Comparison of ENCODE assay signal across 8 mouse cellular contexts in genomic region chr11:62629352-62630224, GRCm38 (mm10). TPM values are rescaled to one million over a fixed set of nuclear protein-coding genes. Genes with fewer than 3 reads are reported as not detected.
DNase-seq lines count a peak whose midpoint lies in the region; ATAC-seq and TF ChIP-seq lines count a peak whose summit lies in the region.

No protein-coding gene starts in this region.

- ATAC-seq in hindbrain, postnatal 0 days = peak; percentile 19; the same call in 1 of the 2 replicates
- no peak for ATAC-seq in liver, postnatal 0 days
- no peak for ATAC-seq in stomach, embryonic 16.5 days (ENCODE audit: insufficient read depth, low FRiP score)

- no peak for TF ChIP-seq EP300 in heart, adult 2 months (IDR thresholded peaks at IDR 0.05; ENCODE audit: insufficient read depth, low read depth, low read length)
- no peak for TF ChIP-seq EP300 in liver, postnatal 0 days (IDR thresholded peaks at IDR 0.05; ENCODE audit: low read depth)

- H3K36me3 ChIP-seq in heart, adult 2 months (ENCODE audit: control insufficient read depth, insufficient read depth, low read length) = no peaks in the 10 kb centered on the region
- no peaks in the 10 kb centered on the region for H3K36me3 ChIP-seq in hindbrain, postnatal 0 days (ENCODE audit: insufficient read depth, low read length)
- no peaks in the 10 kb centered on the region for H3K36me3 ChIP-seq in liver, postnatal 0 days (replicated peaks; ENCODE audit: insufficient read depth, low read length)
- H3K36me3 ChIP-seq in stomach, embryonic 16.5 days (ENCODE audit: control insufficient read depth, insufficient read depth, low read length) = no peaks in the 10 kb centered on the region

- peak; percentile 92 for DNase-seq in heart, adult 11 months
- DNase-seq in heart, adult 2 months = no peak
- peak; percentile 89 for DNase-seq in embryo, embryonic 10 days (ENCODE audit: low spot score)
- DNase-seq in hindbrain, postnatal 0 days (ENCODE audit: low spot score) = no peak
- DNase-seq in liver, postnatal 0 days = peak; percentile 57
- no peak for DNase-seq in cerebellum, adult 9-10 months
- DNase-seq in left cerebral cortex, postnatal 36 days (ENCODE audit: low spot score in 2 of 2) = no peak

- H3K9ac ChIP-seq in heart, adult 2 months (ENCODE audit: low read depth, low read length) = no peak overlapping the region
- H3K9ac ChIP-seq in hindbrain, postnatal 0 days (replicated peaks; ENCODE audit: low read length) = no peak overlapping the region
- H3K9ac ChIP-seq in liver, postnatal 0 days (replicated peaks) = no peak overlapping the region
- 0 out of 2 replicates have a peak overlapping the region, but pooled peaks have one; percentile 4 for H3K9ac ChIP-seq in stomach, embryonic 16.5 days (ENCODE audit: low read length)

- no peak overlapping the region for H3K4me3 ChIP-seq in heart, adult 2 months
- no peak overlapping the region for H3K4me3 ChIP-seq in hindbrain, postnatal 0 days (ENCODE audit: low read length)
- no peak overlapping the region for H3K4me3 ChIP-seq in liver, postnatal 0 days (ENCODE audit: low read depth, low read length)
- H3K4me3 ChIP-seq in stomach, embryonic 16.5 days (replicated peaks; ENCODE audit: low read length) = no peak overlapping the region

- no peak for TF ChIP-seq POLR2A in heart, adult 2 months (IDR thresholded peaks at IDR 0.05; ENCODE audit: insufficient read depth, low read depth, low read length)

- no peak for TF ChIP-seq CTCF in heart, adult 2 months (IDR thresholded peaks at IDR 0.05)
- no peak for TF ChIP-seq CTCF in hindbrain, postnatal 0 days (IDR thresholded peaks at IDR 0.05; ENCODE audit: low read depth)
- TF ChIP-seq CTCF in liver, postnatal 0 days (IDR thresholded peaks at IDR 0.05; ENCODE audit: low read depth) = peak; percentile 32

- H3K4me2 ChIP-seq in hindbrain, postnatal 0 days (ENCODE audit: low read depth, low read length) = peak overlapping the region; percentile 49
- H3K4me2 ChIP-seq in liver, postnatal 0 days (ENCODE audit: low read depth, low read length) = peak overlapping the region; percentile 54; the same call in 1 of the 2 replicates
- H3K4me2 ChIP-seq in stomach, embryonic 16.5 days (ENCODE audit: low read depth, low read length) = no peak overlapping the region

- H3K4me1 ChIP-seq in heart, adult 2 months (ENCODE audit: control insufficient read depth, insufficient read depth, low read length) = peaks cover 12% of the 10 kb centered on the region
- peaks cover 18% of the 10 kb centered on the region for H3K4me1 ChIP-seq in hindbrain, postnatal 0 days (ENCODE audit: insufficient read depth, low read length)
- H3K4me1 ChIP-seq in liver, postnatal 0 days (ENCODE audit: insufficient read depth) = peaks cover 33% of the 10 kb centered on the region
- peaks cover 27% of the 10 kb centered on the region for H3K4me1 ChIP-seq in stomach, embryonic 16.5 days (ENCODE audit: control insufficient read depth, insufficient read depth, low read length)

- no peaks in the 10 kb centered on the region for H3K79me2 ChIP-seq in heart, adult 2 months (replicated peaks; ENCODE audit: control insufficient read depth, insufficient read depth, low read length)

- no peaks in the 10 kb centered on the region for H3K9me3 ChIP-seq in hindbrain, postnatal 0 days (ENCODE audit: low read length)
- no peaks in the 10 kb centered on the region for H3K9me3 ChIP-seq in liver, postnatal 0 days (ENCODE audit: low read length)
- no peaks in the 10 kb centered on the region for H3K9me3 ChIP-seq in stomach, embryonic 16.5 days (replicated peaks; ENCODE audit: control insufficient read depth, low read length)

- intact Hi-C loops in heart, adult 2 months (cut with DNase I) = loop anchor here (2.0 kb wide), 1 partner anchor 19 kb away; the partner anchor contains the start of genes Lrrc75a and Mmgt2
- intact Hi-C loops in left cerebral cortex, postnatal 36 days (cut with DNase I) = no loop called here

- no peak overlapping the region for H3K27ac ChIP-seq in heart, adult 2 months
- peak overlapping the region; percentile 64 for H3K27ac ChIP-seq in hindbrain, postnatal 0 days
- no peak overlapping the region for H3K27ac ChIP-seq in liver, postnatal 0 days (ENCODE audit: low read depth)
- H3K27ac ChIP-seq in stomach, embryonic 16.5 days (ENCODE audit: low read length) = peak overlapping the region; percentile 16; the same call in 1 of the 2 replicates

- H3K27me3 ChIP-seq in heart, adult 2 months (ENCODE audit: control insufficient read depth, insufficient read depth, low read length) = no peaks in the 10 kb centered on the region
- no peaks in the 10 kb centered on the region for H3K27me3 ChIP-seq in hindbrain, postnatal 0 days (ENCODE audit: insufficient read depth, low read length)
- no peaks in the 10 kb centered on the region for H3K27me3 ChIP-seq in liver, postnatal 0 days (ENCODE audit: insufficient read depth, low read length)
- H3K27me3 ChIP-seq in stomach, embryonic 16.5 days (ENCODE audit: control insufficient read depth, insufficient read depth, low read length) = no peaks in the 10 kb centered on the region

- 22% methylated on average over 9 of the region's 9 CpGs for WGBS in heart, adult 2 months
- WGBS in hindbrain, postnatal 0 days = 6% methylated on average over 9 of the region's 9 CpGs
- 11% methylated on average over 9 of the region's 9 CpGs for WGBS in liver, postnatal 0 days (ENCODE audit: insufficient replicate concordance)
- 7% methylated on average over 9 of the region's 9 CpGs for WGBS in stomach, embryonic 16.5 days

RNA-seq across cellular contexts. Expression of gene Lrrc75a, which starts 18.7 kb away (rescaled TPM):
- total RNA-seq in heart, adult 2 months (2021) = 1 to 10 TPM; 3.3 to 4.2 TPM
- polyA plus RNA-seq in heart, adult 2 months (2012; rRNA removed) = 6.2 and 9.6 TPM in 2 replicates
- 26.0 and 29.7 TPM in 2 replicates for total RNA-seq in hindbrain, postnatal 0 days (2014; rRNA removed)
- polyA plus RNA-seq in hindbrain, postnatal 0 days (2015; fragmentation: Nextera tagmentation; extraction: Ambion mirVana) = 6.4 and 6.9 TPM in 2 replicates
- polyA plus RNA-seq in liver, postnatal 0 days (2015; fragmentation: Nextera tagmentation; extraction: Ambion mirVana) = 1.1 and 1.3 TPM in 2 replicates
- 5.3 and 5.6 TPM in 2 replicates for polyA plus RNA-seq in stomach, embryonic 16.5 days (2015; fragmentation: Nextera tagmentation; extraction: Ambion mirVana)
- total RNA-seq in left cerebral cortex, postnatal 36 days (2021) = 10 to 100 TPM; 18.7 to 21.8 TPM

RNA-seq across cellular contexts. Expression of gene Mmgt2, which starts 18.9 kb away (rescaled TPM):
- 1 to 10 TPM; 5.8 to 8.6 TPM for total RNA-seq in heart, adult 2 months (2021)
- polyA plus RNA-seq in heart, adult 2 months (2012; rRNA removed) = 8.7 and 8.9 TPM in 2 replicates
- 15.6 and 43.9 TPM in 2 replicates for total RNA-seq in hindbrain, postnatal 0 days (2014; rRNA removed)
- 22.6 and 28.1 TPM in 2 replicates for polyA plus RNA-seq in hindbrain, postnatal 0 days (2015; fragmentation: Nextera tagmentation; extraction: Ambion mirVana)
- 7.8 and 9.6 TPM in 2 replicates for polyA plus RNA-seq in liver, postnatal 0 days (2015; fragmentation: Nextera tagmentation; extraction: Ambion mirVana)
- 39.6 and 42.1 TPM in 2 replicates for polyA plus RNA-seq in stomach, embryonic 16.5 days (2015; fragmentation: Nextera tagmentation; extraction: Ambion mirVana)
- total RNA-seq in left cerebral cortex, postnatal 36 days (2021) = 10 to 100 TPM; 20.2 to 27.0 TPM

RNA-seq across cellular contexts. Expression of gene Trpv2, which starts 55.3 kb away (rescaled TPM):
- total RNA-seq in heart, adult 2 months (2021) = 1 to 10 TPM; 2.6 to 3.5 TPM
- polyA plus RNA-seq in heart, adult 2 months (2012; rRNA removed) = 4.6 and 5.6 TPM in 2 replicates
- total RNA-seq in hindbrain, postnatal 0 days (2014; rRNA removed) = 46.2 and 51.0 TPM in 2 replicates
- polyA plus RNA-seq in hindbrain, postnatal 0 days (2015; fragmentation: Nextera tagmentation; extraction: Ambion mirVana) = 24.4 and 24.9 TPM in 2 replicates
- polyA plus RNA-seq in liver, postnatal 0 days (2015; fragmentation: Nextera tagmentation; extraction: Ambion mirVana) = 4.7 and 5.4 TPM in 2 replicates
- polyA plus RNA-seq in stomach, embryonic 16.5 days (2015; fragmentation: Nextera tagmentation; extraction: Ambion mirVana) = 20.9 and 22.2 TPM in 2 replicates
- 10 to 100 TPM; 17.5 to 19.2 TPM for total RNA-seq in left cerebral cortex, postnatal 36 days (2021)

Comparison
In these comparisons a context has a peak if more than half of its experiments do, and no peak if none do; other contexts are left out.
1. DNase-seq: peak in heart, adult 11 months (single experiment), embryo, embryonic 10 days (single experiment) and liver, postnatal 0 days (single experiment); none in heart, adult 2 months (0 of 2), hindbrain, postnatal 0 days (single experiment), cerebellum, adult 9-10 months (single experiment) and left cerebral cortex, postnatal 36 days (0 of 2).
2. H3K27ac ChIP-seq: peak in hindbrain, postnatal 0 days (single experiment) and stomach, embryonic 16.5 days (single experiment); none in heart, adult 2 months (single experiment) and liver, postnatal 0 days (single experiment).